Mouse (Mus musculus) G1E-ER4 (cell line): ENCODE results near the gene Kank4. TPM values are rescaled to one million over a fixed set of nuclear protein-coding genes. Genes with fewer than 3 reads are reported as not detected.

ENCODE experiments used
- GATA1 ChIP-seq: IDR thresholded peaks from one replicate; pipeline ENCODE4 v1.8.0; 2012; ENCODE audit warnings: low read length, inconsistent platforms
- polyA plus RNA-seq: library from polyadenylated mRNA; stranded (reverse); fragments of >175 nt; gene quantifications from 2 replicates; pipeline ENCODE4 v1.2.3, GENCODE M21; 2012

The Kank4 gene
- polyA plus RNA-seq, 1 experiment: not detected

GRCm38 (mm10) chr4:98756141-98756540 is 61.2 kb downstream of the Kank4 start:
- no peak for TF ChIP-seq GATA1

DNA sequence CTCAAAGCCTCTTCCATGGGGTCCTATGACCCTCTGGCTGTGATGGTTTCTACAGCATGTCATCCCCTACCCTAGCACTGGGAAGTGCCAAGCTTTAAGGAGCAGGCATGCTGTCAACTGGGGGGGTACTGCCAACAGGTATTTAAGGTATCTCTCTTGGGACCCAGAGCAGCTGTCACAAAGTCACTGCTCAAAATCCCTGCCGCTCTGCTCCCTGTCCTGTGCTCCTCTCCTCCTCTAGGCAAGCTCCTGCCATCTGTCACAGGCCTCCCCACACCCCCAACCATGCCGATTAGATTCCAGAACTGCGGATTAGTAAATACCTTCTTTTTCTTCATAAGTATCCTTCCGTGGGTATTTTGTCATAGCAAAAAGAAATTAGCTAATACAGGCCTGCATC is 62.9 kb downstream of the Kank4 start:
- no peak for TF ChIP-seq GATA1

- TF ChIP-seq GATA1: no peak
Observed at GRCm38 (mm10) chr4:98743906-98744210, 73.5 kb downstream of the Kank4 start.

DNA sequence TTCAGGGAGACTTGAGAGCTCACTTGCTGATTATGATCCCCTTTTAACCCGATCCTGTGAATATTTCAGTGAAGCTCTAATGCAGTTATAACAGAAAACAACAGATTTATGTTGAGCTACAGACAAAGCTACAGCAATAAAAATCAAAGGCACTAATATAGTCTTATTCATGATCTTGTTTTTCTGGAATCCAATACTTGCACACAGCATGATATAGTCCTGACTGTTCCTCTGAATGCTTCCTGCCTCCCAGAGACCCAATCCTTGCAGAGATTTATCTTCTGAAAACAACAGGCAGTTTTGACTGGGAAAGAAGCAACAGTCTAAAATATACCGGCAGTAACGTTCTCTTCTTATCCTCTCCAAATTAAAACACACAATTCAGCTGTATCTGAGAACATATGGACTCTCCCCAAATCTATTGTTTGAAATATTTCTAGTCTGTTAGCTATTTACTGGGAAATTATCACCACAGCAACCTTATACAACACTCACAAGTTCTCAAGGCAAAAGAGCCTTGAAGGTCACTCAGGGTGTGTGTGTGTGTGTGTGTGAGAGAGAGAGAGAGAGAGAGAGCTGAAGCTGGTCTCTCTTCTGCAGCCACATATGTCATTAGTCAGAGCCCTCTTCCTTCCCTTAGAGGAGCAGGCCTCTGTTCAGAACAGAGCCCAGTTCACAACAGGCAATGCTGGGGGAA is 74.0 kb downstream of the Kank4 start:
- TF ChIP-seq GATA1: no peak

DNA sequence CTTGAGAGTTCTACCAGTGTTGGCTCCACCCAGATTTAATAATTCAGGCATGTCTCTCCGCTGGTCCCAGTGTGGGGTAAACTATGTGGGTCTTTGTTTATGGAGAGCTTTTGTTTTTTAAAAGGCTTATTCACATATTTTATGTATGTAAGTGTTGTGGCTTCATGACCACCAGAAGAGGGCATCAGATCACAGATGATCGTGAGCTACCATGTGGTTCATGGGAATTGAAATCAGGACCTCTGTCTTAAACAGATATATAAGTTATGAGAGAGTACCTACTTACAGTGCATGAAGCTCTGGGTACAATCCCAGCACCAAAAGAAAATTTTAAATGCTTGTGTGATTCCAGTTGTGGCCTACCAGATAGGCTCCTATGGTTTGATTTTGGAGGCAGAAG is 77.6 kb downstream of the Kank4 start:
- no peak for TF ChIP-seq GATA1

GRCm38 (mm10) chr4:98733660-98734059 is 83.7 kb downstream of the Kank4 start:
- no peak for TF ChIP-seq GATA1

- TF ChIP-seq GATA1: no peak
Observed at GRCm38 (mm10) chr4:98728716-98729115, 88.6 kb downstream of the Kank4 start.

GRCm38 (mm10) chr4:98727959-98728347 is 89.4 kb downstream of the Kank4 start:
- TF ChIP-seq GATA1: no peak

DNA sequence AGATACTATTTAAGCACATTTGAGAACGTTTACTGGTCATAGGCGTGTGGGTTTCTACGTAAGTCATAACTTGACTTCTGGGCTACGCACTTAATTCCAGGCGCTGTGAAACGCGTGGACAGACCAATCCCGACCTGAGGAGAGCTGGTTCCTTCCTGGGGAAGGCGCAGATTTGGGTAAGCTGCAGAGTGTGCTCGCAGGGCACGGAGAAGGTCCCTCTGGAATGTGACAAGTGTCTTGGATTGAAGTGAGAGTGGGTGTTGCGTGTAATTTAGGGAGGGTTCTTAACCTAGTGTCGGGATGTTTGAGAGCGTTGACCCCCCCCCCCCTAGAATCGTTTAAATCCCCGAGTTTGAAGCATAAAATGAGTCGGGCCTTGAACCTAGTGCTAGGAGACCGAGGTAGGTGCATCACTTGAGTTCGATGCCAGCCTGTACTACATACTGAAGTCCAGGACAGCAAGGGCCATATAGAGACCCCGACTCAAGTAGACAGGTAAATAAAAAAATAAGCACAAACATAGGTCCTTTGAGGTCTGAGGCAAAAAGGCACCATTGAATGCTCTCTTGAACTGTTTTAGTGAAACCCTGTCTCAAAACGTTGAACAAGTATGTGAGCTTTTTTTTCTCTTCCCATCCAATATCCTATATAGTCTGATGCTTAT is 89.9 kb downstream of the Kank4 start:
- no peak for TF ChIP-seq GATA1

DNA sequence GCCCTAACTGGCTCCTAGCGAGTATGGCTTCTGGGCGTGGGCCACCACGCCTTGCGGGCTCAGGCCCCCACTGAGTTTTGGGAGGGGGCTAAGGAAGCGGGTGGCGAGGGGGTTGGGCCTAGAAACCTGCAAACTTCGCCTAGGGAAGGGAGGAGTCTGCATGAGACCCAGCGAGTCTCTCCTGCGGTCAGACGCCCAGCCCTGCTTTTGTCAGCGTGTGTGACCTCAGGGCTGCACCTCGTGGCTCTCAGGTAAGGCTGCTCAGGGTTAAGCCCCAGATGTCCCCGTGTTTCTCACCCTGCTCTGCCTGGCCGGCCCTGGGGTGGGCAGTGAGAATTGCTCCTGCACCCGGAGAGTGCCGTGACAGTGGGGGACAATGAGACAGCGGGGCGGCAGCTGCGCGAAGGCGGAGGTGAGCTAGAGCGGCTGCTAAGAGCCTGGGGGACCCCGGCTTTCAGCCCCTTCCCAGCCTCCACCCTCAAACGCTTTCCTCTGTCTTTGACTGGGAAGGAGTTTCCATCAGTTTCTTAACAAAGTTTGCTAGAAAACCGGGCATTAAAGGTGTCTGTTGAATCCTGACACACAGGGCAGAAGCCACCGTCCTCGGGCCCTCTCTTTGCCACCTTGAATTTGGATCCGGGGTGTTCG is 90.6 kb downstream of the Kank4 start, which contains the start of gene L1td1:
Gene L1td1, plus strand, starts transcription at position 145 of the 648 bp plus-strand sequence.
- no peak for TF ChIP-seq GATA1

GRCm38 (mm10) chr4:98725439-98725838 is 91.9 kb downstream of the Kank4 start:
- no peak for TF ChIP-seq GATA1

GRCm38 (mm10) chr4:98722454-98722853 is 94.9 kb downstream of the Kank4 start:
- no peak for TF ChIP-seq GATA1

GRCm38 (mm10) chr4:98718547-98718917 is 98.8 kb downstream of the Kank4 start:
- no peak for TF ChIP-seq GATA1

DNA sequence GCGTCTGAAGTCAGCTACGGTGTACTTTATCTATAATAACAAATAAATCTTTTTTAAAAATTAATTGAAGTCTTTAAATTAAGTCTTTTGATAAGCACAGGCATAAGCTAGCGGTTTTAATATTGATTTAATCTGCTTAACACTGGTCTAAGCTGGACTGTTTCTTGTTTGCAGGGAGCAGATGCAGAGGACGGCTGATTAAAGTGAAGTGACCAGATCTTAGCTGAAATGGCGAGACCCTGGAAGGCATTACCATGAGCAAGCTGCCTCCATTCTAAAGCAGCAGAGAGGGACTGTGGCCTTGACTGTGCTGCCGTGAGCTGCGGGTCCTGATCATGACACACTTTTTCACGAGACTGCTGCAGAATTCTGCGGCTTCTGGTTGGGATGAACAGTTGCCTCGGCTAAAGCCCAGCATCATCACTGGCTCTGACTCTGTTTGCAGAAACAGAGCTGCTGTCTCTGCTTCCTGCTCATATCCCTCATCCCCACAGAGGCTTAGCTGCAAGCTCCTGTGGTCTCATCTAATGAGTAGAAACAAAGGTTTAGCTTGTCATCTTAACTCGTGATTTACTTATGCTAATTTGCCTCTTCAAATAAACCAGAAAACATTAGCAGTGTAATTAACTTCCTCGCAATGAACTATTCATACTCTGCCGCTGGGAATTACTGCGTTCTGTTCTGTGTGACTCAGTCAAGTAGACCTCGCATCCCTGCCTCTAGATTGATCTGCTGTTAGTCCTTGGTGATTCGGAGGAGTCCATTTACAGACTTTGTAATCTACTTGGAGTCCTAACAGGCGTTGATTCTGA is 99.4 kb downstream of the Kank4 start:
- no peak for TF ChIP-seq GATA1

DNA sequence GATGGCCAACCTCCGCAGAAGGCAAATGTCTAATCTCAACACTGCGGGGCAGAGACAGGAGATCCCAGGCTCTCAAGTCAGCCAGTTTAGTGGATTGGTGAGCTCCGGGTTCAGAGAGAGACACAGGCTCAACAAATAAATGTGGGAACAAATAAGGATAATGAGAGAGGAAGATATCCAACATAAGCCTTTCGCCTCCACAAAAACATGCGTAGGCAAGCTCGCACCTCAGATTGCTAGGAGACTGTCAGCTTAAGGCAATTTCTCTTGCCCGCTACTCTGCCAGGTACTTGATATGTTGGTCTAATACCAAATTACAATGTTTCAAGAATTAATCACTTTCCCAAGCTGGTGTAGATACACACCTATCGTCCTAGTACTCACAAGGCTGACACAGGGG is 106.4 kb downstream of the Kank4 start:
- TF ChIP-seq GATA1: no peak

Other genes with a start within 250 kb of the Kank4 start
- not detected in 2 replicates for gene L1td1, start 90.8 kb downstream of the Kank4 start, polyA plus RNA-seq
- gene I0C0044D17Rik, start 6.3 kb upstream of the Kank4 start, polyA plus RNA-seq: not detected in 2 replicates
- 623 and 836 TPM in 2 replicates for gene Usp1, start 106.3 kb upstream of the Kank4 start, polyA plus RNA-seq
- not detected in 2 replicates for gene Angptl3, start 213.4 kb upstream of the Kank4 start, polyA plus RNA-seq